Mouse (Mus musculus) stomach, embryonic 14.5 days (tissue): ENCODE results near the gene Stk38l. TPM values are rescaled to one million over a fixed set of nuclear protein-coding genes. Genes with fewer than 3 reads are reported as not detected.
"Not testable (repeated sequence)": the region's sequence is repeated elsewhere in the genome, so short reads cannot be mapped to it uniquely, and the experiment has no call there.

Experiments used
- ATAC-seq: fragments of 200-750 bp; cut with Nextera tagmentation; 2 replicates; pipeline ENCODE4 v1.8.0; 2017; ENCODE audit warnings: low read depth, moderate TSS enrichment; ENCODE audit not compliant: insufficient number of reproducible peaks, insufficient read depth, low FRiP score
- H3K27ac ChIP-seq: fragments of 300-500 bp; sonication (generic); 2 replicates; pipeline ENCODE4 v1.5.1; 2014; ENCODE audit warnings: mild to moderate bottlenecking, low read length, moderate library complexity, mixed read lengths
- H3K27me3 ChIP-seq: fragments of 300-500 bp; sonication (generic); 2 replicates; pipeline ENCODE4 v1.6.1; 2014; ENCODE audit warnings: low read length, control low read depth, mixed read lengths; ENCODE audit not compliant: control insufficient read depth, insufficient read depth
- H3K36me3 ChIP-seq: fragments of 300-500 bp; sonication (generic); 2 replicates; pipeline ENCODE4 v1.6.1; 2014; ENCODE audit warnings: mild to moderate bottlenecking, control low read depth, low read length, moderate library complexity, mixed read lengths; ENCODE audit not compliant: control insufficient read depth, insufficient read depth
- H3K4me1 ChIP-seq: fragments of 300-500 bp; sonication (generic); 2 replicates; pipeline ENCODE4 v1.6.1; 2014; ENCODE audit warnings: low read length, control low read depth, mixed read lengths; ENCODE audit not compliant: control insufficient read depth, insufficient read depth
- H3K4me2 ChIP-seq: fragments of 300-500 bp; sonication (generic); replicated peaks from 2 replicates; pipeline ENCODE4 v1.6.1; 2014; ENCODE audit warnings: low read depth, low read length, control low read depth
- H3K4me3 ChIP-seq: fragments of 300-500 bp; sonication (generic); 2 replicates; pipeline ENCODE4 v1.5.1; 2014; ENCODE audit warnings: low read depth, low read length, control low read depth
- H3K9ac ChIP-seq: fragments of 300-500 bp; sonication (generic); replicated peaks from 2 replicates; pipeline ENCODE4 v1.6.1; 2014; ENCODE audit warnings: low read depth, mild to moderate bottlenecking, control low read depth, low read length, moderate library complexity, mixed read lengths
- H3K9me3 ChIP-seq: fragments of 300-500 bp; sonication (generic); 2 replicates; pipeline ENCODE4 v1.6.1; 2016; ENCODE audit warnings: low read depth, low read length, control low read depth; ENCODE audit not compliant: control insufficient read depth
- WGBS: fragments of 180-500 bp; shearing (Covaris S2); extraction: QIAGEN DNeasy Blood & Tissue Kit; methylation state at CpG from one replicate; pipeline ENCODE4 v1.1.7; 2014; 5-methylcytosine and 5-hydroxymethylcytosine counted together
- polyA plus RNA-seq: library from polyadenylated mRNA; unstranded; fragments of >200 nt; fragmentation: Nextera tagmentation; extraction: Ambion mirVana; gene quantifications from 2 replicates; pipeline ENCODE4 v1.2.1, GENCODE M21; 2014

Gene Stk38l
- polyA plus RNA-seq, 1 experiment from 2014 or later, result 25.0 TPM

- Histone ChIP-seq H3K36me3 (peaks cover 27% of the 10 kb centered on the region; the same call in 1 of the 2 replicates), H3K27ac (no peak overlapping the region), H3K4me1 (no peaks in the 10 kb centered on the region), H3K27me3 (no peaks in the 10 kb centered on the region), H3K4me2 (no peak overlapping the region), H3K9me3 (no peaks in the 10 kb centered on the region), H3K9ac (no peak overlapping the region), H3K4me3 (no peak overlapping the region)
- no peak for ATAC-seq
- WGBS, result 87% methylated on average over 10 of the region's 10 CpGs
These were observed 44.1 kb downstream of the Stk38l start for GRCm38 (mm10) chr6:146768813-146769404.

- ATAC-seq, result no peak
- no peak overlapping the region for H3K9ac ChIP-seq
These were observed 45.4 kb downstream of the Stk38l start for GRCm38 (mm10) chr6:146770005-146770745.

GRCm38 (mm10) chr6:146770808-146771207 lies 46.0 kb downstream of the Stk38l start:
- no peak for ATAC-seq
- H3K9ac ChIP-seq, result no peak overlapping the region
- H3K36me3 ChIP-seq, result peaks cover 27% of the 10 kb centered on the region; the same call in 1 of the 2 replicates

More at GRCm38 (mm10) chr6:146770005-146770745, 45.4 kb downstream of the Stk38l start:
- WGBS, result 66% methylated on average over 6 of the region's 6 CpGs
- Histone ChIP-seq H3K4me1 (no peaks in the 10 kb centered on the region), H3K36me3 (peaks cover 27% of the 10 kb centered on the region; the same call in 1 of the 2 replicates), H3K27ac (no peak overlapping the region), H3K4me3 (no peak overlapping the region), H3K9me3 (no peaks in the 10 kb centered on the region), H3K27me3 (no peaks in the 10 kb centered on the region), H3K4me2 (no peak overlapping the region)

GRCm38 (mm10) chr6:146775864-146776263 lies 51.1 kb downstream of the Stk38l start:
- H3K4me1 ChIP-seq, H3K27ac ChIP-seq, H3K27me3 ChIP-seq: not testable (repeated sequence)

More at GRCm38 (mm10) chr6:146770808-146771207, 46.0 kb downstream of the Stk38l start:
- Histone ChIP-seq H3K9me3 (no peaks in the 10 kb centered on the region), H3K4me3 (no peak overlapping the region), H3K27ac (no peak overlapping the region), H3K27me3 (no peaks in the 10 kb centered on the region), H3K4me2 (no peak overlapping the region), H3K4me1 (no peaks in the 10 kb centered on the region)
- 83% methylated on average over 5 of the region's 5 CpGs for WGBS

GRCm38 (mm10) chr6:146776610-146777389 lies 52.0 kb downstream of the Stk38l start:
- ATAC-seq, result no peak
- peaks cover 5% of the 10 kb centered on the region; the same call in 1 of the 2 replicates for H3K36me3 ChIP-seq
- H3K4me2 ChIP-seq, result no peak overlapping the region
- no peaks in the 10 kb centered on the region for H3K9me3 ChIP-seq
- WGBS, result 38% methylated on average over 2 of the region's 2 CpGs
- no peak overlapping the region for H3K9ac ChIP-seq
- H3K4me1 ChIP-seq, result no peaks in the 10 kb centered on the region
- H3K27ac ChIP-seq, result no peak overlapping the region
- H3K4me3 ChIP-seq, result no peak overlapping the region
- H3K27me3 ChIP-seq, result no peaks in the 10 kb centered on the region

More at GRCm38 (mm10) chr6:146775864-146776263, 51.1 kb downstream of the Stk38l start:
- H3K9ac ChIP-seq, ATAC-seq, H3K4me3 ChIP-seq, H3K4me2 ChIP-seq, H3K9me3 ChIP-seq: not testable (repeated sequence)
- 82% methylated on average over 8 of the region's 8 CpGs for WGBS
- peaks cover 12% of the 10 kb centered on the region; the same call in 1 of the 2 replicates for H3K36me3 ChIP-seq

- no peak for ATAC-seq
- no peaks in the 10 kb centered on the region for H3K9me3 ChIP-seq
- peaks cover 2% of the 10 kb centered on the region; the same call in 1 of the 2 replicates for H3K36me3 ChIP-seq
- H3K4me1 ChIP-seq, result no peaks in the 10 kb centered on the region
- no peak overlapping the region for H3K27ac ChIP-seq
- no peaks in the 10 kb centered on the region for H3K27me3 ChIP-seq
- 93% methylated on average over 3 of the region's 3 CpGs for WGBS
- H3K4me2 ChIP-seq, result no peak overlapping the region
- no peak overlapping the region for H3K9ac ChIP-seq
- H3K4me3 ChIP-seq, result no peak overlapping the region
These were observed 53.3 kb downstream of the Stk38l start for GRCm38 (mm10) chr6:146778055-146778454.

- ATAC-seq, result no peak
- Histone ChIP-seq H3K27ac (no peak overlapping the region), H3K27me3 (no peaks in the 10 kb centered on the region), H3K4me2 (no peak overlapping the region), H3K9ac (no peak overlapping the region), H3K9me3 (no peaks in the 10 kb centered on the region; the same call in 1 of the 2 replicates), H3K36me3 (no peaks in the 10 kb centered on the region), H3K4me1 (no peaks in the 10 kb centered on the region), H3K4me3 (no peak overlapping the region)
- 66% methylated on average over 3 of the region's 3 CpGs for WGBS
These were observed 56.8 kb downstream of the Stk38l start for GRCm38 (mm10) chr6:146781566-146781965.

- 60% methylated on average over 3 of the region's 3 CpGs for WGBS
- Histone ChIP-seq H3K27ac (no peak overlapping the region), H3K4me1 (no peaks in the 10 kb centered on the region), H3K9me3 (no peaks in the 10 kb centered on the region), H3K4me2 (no peak overlapping the region), H3K27me3 (no peaks in the 10 kb centered on the region), H3K9ac (no peak overlapping the region), H3K4me3 (no peak overlapping the region), H3K36me3 (no peaks in the 10 kb centered on the region)
- no peak for ATAC-seq
These were observed 68.7 kb downstream of the Stk38l start for GRCm38 (mm10) chr6:146793527-146793926.
